Mouse (Mus musculus) MEL (cell line): ENCODE results near the gene Fndc7. TPM values are rescaled to one million over a fixed set of nuclear protein-coding genes. Genes with fewer than 3 reads are reported as not detected.

Experiments
- DNase-seq: peaks from one replicate; pipeline ENCODE4 v3.0.0; 2011; ENCODE audit warnings: low read depth, low spot score
- H3K27ac ChIP-seq: 2 replicates; pipeline ENCODE4 v1.5.1; 2012; ENCODE audit warnings: low read depth, mild to moderate bottlenecking, control low read depth, low read length, moderate library complexity; ENCODE audit not compliant: control insufficient read depth
- H3K27me3 ChIP-seq, 2 experiments: fragments of 150-350 bp in 1 of 2; sonication (generic) in 1 of 2; 2 replicates each; pipeline ENCODE4 v1.6.1; 2012; ENCODE audit warnings: low read length in 2 of 2, mild to moderate bottlenecking in 2 of 2, improper control_type of control experiment in 1 of 2, moderate library complexity in 1 of 2; ENCODE audit not compliant: insufficient read depth in 2 of 2, control insufficient read depth in 1 of 2
- H3K36me3 ChIP-seq, 2 experiments: 2 replicates each; pipeline ENCODE4 v1.6.1; 2012 to 2014; ENCODE audit warnings: low read length in 2 of 2, improper control_type of control experiment in 1 of 2, inconsistent platforms in 1 of 2, mild to moderate bottlenecking in 1 of 2; ENCODE audit not compliant: insufficient read depth in 2 of 2, control insufficient read depth in 1 of 2
- H3K4me1 ChIP-seq, 2 experiments: fragments of 150-350 bp in 1 of 2; sonication (generic) in 1 of 2; 2 replicates each; pipeline ENCODE4 v1.6.1; 2012; ENCODE audit warnings: low read length in 2 of 2, improper control_type of control experiment in 1 of 2, mild to moderate bottlenecking in 1 of 2; ENCODE audit not compliant: insufficient read depth in 2 of 2, control insufficient read depth in 1 of 2
- H3K4me3 ChIP-seq, 2 experiments: fragments of 150-350 bp in 1 of 2; sonication (generic) in 1 of 2; 2 replicates each; pipeline ENCODE4 v1.5.1; 2012; ENCODE audit warnings: low read depth in 2 of 2, low read length in 2 of 2, mild to moderate bottlenecking in 2 of 2, moderate library complexity in 2 of 2, control low read depth in 1 of 2, improper control_type of control experiment in 1 of 2; ENCODE audit not compliant: control insufficient read depth in 1 of 2, insufficient read depth in 1 of 2
- H3K79me2 ChIP-seq: 2 replicates; pipeline ENCODE4 v1.6.1; 2012; ENCODE audit warnings: mild to moderate bottlenecking, low read length, moderate library complexity; ENCODE audit not compliant: control insufficient read depth, poor library complexity, insufficient read depth
- H3K9ac ChIP-seq: 2 replicates; pipeline ENCODE4 v1.6.1; 2012; ENCODE audit warnings: low read depth, mild to moderate bottlenecking, control low read depth, low read length, moderate library complexity; ENCODE audit not compliant: control insufficient read depth, poor library complexity, severe bottlenecking
- H3K9me3 ChIP-seq: fragments of 150-350 bp; sonication (generic); replicated peaks from 2 replicates; pipeline ENCODE4 v1.6.1; 2012; ENCODE audit warnings: mild to moderate bottlenecking, low read length, improper control_type of control experiment, moderate library complexity; ENCODE audit not compliant: insufficient read depth
- BHLHE40 ChIP-seq: IDR thresholded peaks from 2 replicates; pipeline ENCODE4 v1.6.1; 2012; ENCODE audit warnings: low read depth, mild to moderate bottlenecking, inconsistent platforms, low read length, improper control_type of control experiment, borderline replicate concordance
- CHD1 ChIP-seq: IDR thresholded peaks from 2 replicates; pipeline ENCODE4 v1.6.1; 2012; ENCODE audit warnings: low read depth, mild to moderate bottlenecking, inconsistent platforms, low read length, improper control_type of control experiment
- CTCF ChIP-seq, 3 experiments: IDR thresholded peaks in 2 of 3; conservative IDR thresholded peaks in 1 of 3; 2 replicates each; pipeline ENCODE4 v1.5.1; 2011 to 2012; ENCODE audit warnings: low read length in 3 of 3, low read depth in 2 of 3, mild to moderate bottlenecking in 2 of 3, improper control_type of control experiment in 1 of 3, inconsistent platforms in 1 of 3, mixed read lengths in 1 of 3, moderate library complexity in 1 of 3; ENCODE audit not compliant: control insufficient read depth in 1 of 3, insufficient read depth in 1 of 3, poor library complexity in 1 of 3, severe bottlenecking in 1 of 3
- ELF1 ChIP-seq: IDR thresholded peaks from 2 replicates; pipeline ENCODE4 v1.6.1; 2014; ENCODE audit warnings: low read depth, mild to moderate bottlenecking, inconsistent platforms, low read length, improper control_type of control experiment, moderate library complexity
- EP300 ChIP-seq, 2 experiments: IDR thresholded peaks; 2 replicates each; pipeline ENCODE4 v1.6.1; 2011; ENCODE audit warnings: improper control_type of control experiment in 2 of 2, low read length in 2 of 2, low read depth in 1 of 2, mild to moderate bottlenecking in 1 of 2
- GATA1 ChIP-seq: IDR thresholded peaks from 2 replicates; pipeline ENCODE4 v1.6.1; 2011; ENCODE audit warnings: low read depth, low read length, improper control_type of control experiment
- HCFC1 ChIP-seq: IDR thresholded peaks from 2 replicates; pipeline ENCODE4 v1.6.1; 2012; ENCODE audit warnings: low read depth, mild to moderate bottlenecking, inconsistent platforms, low read length, improper control_type of control experiment, moderate library complexity
- MAFK ChIP-seq: IDR thresholded peaks from 2 replicates; pipeline ENCODE4 v1.6.1; 2011; ENCODE audit warnings: low read depth, mild to moderate bottlenecking, low read length, improper control_type of control experiment, borderline replicate concordance
- MAX ChIP-seq: IDR thresholded peaks from 2 replicates; pipeline ENCODE4 v1.6.1; 2011; ENCODE audit warnings: low read length, improper control_type of control experiment
- MEF2A ChIP-seq: IDR thresholded peaks from 2 replicates; pipeline ENCODE4 v1.6.1; 2014; ENCODE audit warnings: low read depth, mild to moderate bottlenecking, inconsistent platforms, low read length, improper control_type of control experiment; ENCODE audit not compliant: poor library complexity, insufficient replicate concordance, severe bottlenecking; ENCODE audit errors: extremely low read depth
- MXI1 ChIP-seq: IDR thresholded peaks from 2 replicates; pipeline ENCODE4 v1.6.1; 2011; ENCODE audit warnings: mild to moderate bottlenecking, low read depth, low read length, improper control_type of control experiment
- MYB ChIP-seq: IDR thresholded peaks from 2 replicates; pipeline ENCODE4 v1.6.1; 2011; ENCODE audit warnings: mild to moderate bottlenecking, low read depth, low read length, improper control_type of control experiment
- MYC ChIP-seq: IDR thresholded peaks from 2 replicates; pipeline ENCODE4 v1.6.1; 2011; ENCODE audit warnings: low read depth, mild to moderate bottlenecking, low read length, improper control_type of control experiment, moderate library complexity
- NELFE ChIP-seq: IDR thresholded peaks from 2 replicates; pipeline ENCODE4 v1.6.1; 2011; ENCODE audit warnings: low read depth, low read length, improper control_type of control experiment
- POLR2A ChIP-seq, 2 experiments: IDR thresholded peaks; 2 replicates each; pipeline ENCODE4 v1.6.1; 2011 to 2012; ENCODE audit warnings: low read length in 2 of 2, mild to moderate bottlenecking in 2 of 2, control low read depth in 1 of 2, improper control_type of control experiment in 1 of 2, low read depth in 1 of 2, moderate library complexity in 1 of 2; ENCODE audit not compliant: control insufficient read depth in 1 of 2, insufficient read depth in 1 of 2, poor library complexity in 1 of 2
- RAD21 ChIP-seq: IDR thresholded peaks from 2 replicates; pipeline ENCODE4 v1.6.1; 2011; ENCODE audit warnings: mild to moderate bottlenecking, low read depth, low read length, improper control_type of control experiment
- SIN3A ChIP-seq: IDR thresholded peaks from 2 replicates; pipeline ENCODE4 v1.6.1; 2012; ENCODE audit warnings: low read length, improper control_type of control experiment, inconsistent platforms
- SMC3 ChIP-seq: IDR thresholded peaks from 2 replicates; pipeline ENCODE4 v1.6.1; 2011; ENCODE audit warnings: low read depth, low read length, improper control_type of control experiment
- TCF12 ChIP-seq: IDR thresholded peaks from 2 replicates; pipeline ENCODE4 v1.6.1; 2014; ENCODE audit warnings: low read depth, mild to moderate bottlenecking, inconsistent platforms, low read length, improper control_type of control experiment, moderate library complexity
- USF1 ChIP-seq: IDR thresholded peaks from 2 replicates; pipeline ENCODE4 v1.6.1; 2014; ENCODE audit warnings: low read depth, mild to moderate bottlenecking, inconsistent platforms, low read length, improper control_type of control experiment, moderate library complexity
- ZNF384 ChIP-seq: IDR thresholded peaks from 2 replicates; pipeline ENCODE4 v1.6.1; 2012; ENCODE audit warnings: low read depth, mild to moderate bottlenecking, inconsistent platforms, low read length, improper control_type of control experiment
- polyA plus RNA-seq, 2 experiments: library from polyadenylated mRNA; stranded (reverse) in 1 of 2; unstranded in 1 of 2; fragments of >175 nt in 1 of 2; fragments of >200 nt in 1 of 2; gene quantifications; 2 replicates each; pipeline versions ENCODE4 v1.2.1 to v1.2.4; 2012; ENCODE audit warnings: low replicate concordance in 2 of 2, low read depth in 1 of 2; ENCODE audit not compliant: insufficient read length in 2 of 2, insufficient read depth in 1 of 2, missing spikeins in 1 of 2
- total RNA-seq: library from RNA; depleted of rRNA; stranded (reverse); fragments of 300-350 nt; gene quantifications from 2 replicates; pipeline ENCODE4 v1.2.3, GENCODE M21; 2012

Gene Fndc7
- total and polyA plus RNA-seq, 3 experiments, result 0.13 TPM; not detected in 2

- Histone ChIP-seq H3K79me2 (peaks cover 36% of the 10 kb centered on the region), H3K4me1 (peaks cover 3 to 8% of the 10 kb centered on the region in 2 experiments; a peak in 3 of 4 replicates), H3K9ac (peak overlapping the region; percentile 96), H3K9me3 (no peaks in the 10 kb centered on the region), H3K36me3 (peaks cover 24 to 38% of the 10 kb centered on the region in 2 experiments), H3K27ac (peak overlapping the region; percentile 90), H3K4me3 (peak overlapping the region; percentile 64 to 99), H3K27me3 (no peaks in the 10 kb centered on the region)
- peak; percentile 69 for TF ChIP-seq MAX
- TF ChIP-seq RAD21, result peak; percentile 3; the same call in 1 of the 2 replicates
- TF ChIP-seq MYB, result no peak
- no peak for TF ChIP-seq ZNF384
- TF ChIP-seq MYC, result peak; percentile 77; the same call in 1 of the 2 replicates
- peak; percentile 75 for TF ChIP-seq MXI1
- peak in 1 of 3 experiments; percentile 14; a peak in 2 of 6 replicates for TF ChIP-seq CTCF (IDR thresholded peaks at IDR 0.05 in 2 of 3, conservative IDR thresholded peaks at IDR 0.05 in 1 of 3; ENCODE audit: control insufficient read depth in 1 of 3, insufficient read depth in 1 of 3, low read depth in 2 of 3, low read length in 3 of 3, poor library complexity in 1 of 3, severe bottlenecking in 1 of 3)
- TF ChIP-seq MEF2A, result no peak
- peak; percentile 78 for DNase-seq
These were observed 21.3 kb upstream of the Fndc7 start for GRCm38 (mm10) chr3:108911081-108911547.

DNA sequence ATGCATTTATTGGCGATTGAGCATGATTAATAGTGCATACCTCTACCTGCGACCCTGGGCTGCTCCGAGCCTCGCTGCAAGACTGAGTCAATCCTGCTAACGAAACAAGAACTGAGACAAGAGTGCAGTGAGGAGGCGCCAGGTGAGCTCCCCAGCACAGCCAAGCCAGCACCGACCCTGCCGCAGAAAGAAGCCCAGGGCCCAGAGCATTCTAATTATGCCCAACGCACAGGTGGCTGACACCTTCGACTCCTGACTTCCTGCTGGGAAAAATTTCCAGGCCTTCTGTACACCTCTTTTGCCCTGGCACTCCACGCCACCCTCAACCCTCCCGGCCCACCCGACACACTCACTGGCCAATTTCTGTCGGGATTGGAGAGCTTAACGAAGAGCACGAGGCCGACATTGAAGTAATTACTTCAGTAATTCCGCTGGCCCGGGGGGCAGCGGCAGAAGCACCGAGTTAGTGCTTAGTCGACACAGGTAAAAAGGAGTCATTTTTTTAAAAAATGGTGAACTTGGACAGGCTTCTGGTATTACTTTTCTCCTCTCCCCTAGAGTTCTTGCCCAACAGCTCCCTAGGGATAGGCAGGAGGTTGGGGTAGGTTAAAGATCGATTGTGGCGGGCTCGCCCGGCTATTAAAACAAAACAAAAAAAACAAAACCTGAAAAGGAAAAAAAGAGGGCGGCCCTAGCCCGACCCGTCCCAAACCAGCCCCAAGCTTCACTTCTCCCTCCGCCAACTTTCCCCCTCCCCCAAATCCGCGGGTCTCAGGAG is 20.7 kb upstream of the Fndc7 start:
- TF ChIP-seq NELFE (no peak), POLR2A (IDR thresholded peaks at IDR 0.05; ENCODE audit: control insufficient read depth in 1 of 2, insufficient read depth in 1 of 2, low read depth in 1 of 2, low read length in 2 of 2, poor library complexity in 1 of 2) (no peak), MYC (no peak), CHD1 (no peak; the same call in none of the 2 replicates), MXI1 (peak; percentile 8; the same call in 1 of the 2 replicates), ELF1 (no peak)
- Histone ChIP-seq H3K79me2 (peaks cover 36% of the 10 kb centered on the region), H3K36me3 (peaks cover 24 to 43% of the 10 kb centered on the region in 2 experiments), H3K9me3 (no peaks in the 10 kb centered on the region), H3K4me3 (peak overlapping the region; percentile 64 to 99), H3K9ac (peak overlapping the region; percentile 96), H3K4me1 (peaks cover 3 to 7% of the 10 kb centered on the region in 2 experiments; a peak in 3 of 4 replicates), H3K27ac (peak overlapping the region; percentile 90), H3K27me3 (no peaks in the 10 kb centered on the region)
- no peak for DNase-seq

DNA sequence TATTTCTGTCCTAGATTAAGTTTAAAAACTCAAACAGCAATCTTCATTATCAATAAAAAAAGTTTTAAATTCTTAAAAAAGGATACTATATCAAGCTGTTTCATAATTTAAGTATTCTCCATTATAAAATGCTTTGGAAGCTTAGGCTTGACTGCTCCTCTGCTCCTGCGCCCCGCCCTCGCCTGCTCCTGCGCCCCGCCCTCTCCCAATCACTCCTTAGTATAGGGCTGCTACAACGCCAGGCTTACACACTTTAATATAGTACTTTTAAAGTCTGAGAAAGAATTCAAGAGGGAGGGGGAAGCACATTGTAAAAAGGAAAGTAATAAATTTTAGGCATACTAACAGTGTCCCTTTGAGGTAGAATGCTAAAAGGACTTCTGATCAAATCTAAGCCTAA is 13.1 kb upstream of the Fndc7 start:
- Histone ChIP-seq H3K9ac (no peak overlapping the region), H3K4me1 (no peaks in the 10 kb centered on the region), H3K9me3 (no peaks in the 10 kb centered on the region), H3K36me3 (peaks cover 13 to 36% of the 10 kb centered on the region in 2 experiments), H3K79me2 (peaks cover 3% of the 10 kb centered on the region), H3K4me3 (no peak overlapping the region), H3K27me3 (no peaks in the 10 kb centered on the region), H3K27ac (no peak overlapping the region)
- DNase-seq, result no peak
- no peak for TF ChIP-seq TCF12
- no peak for TF ChIP-seq HCFC1
- no peak for TF ChIP-seq RAD21
- no peak for TF ChIP-seq SIN3A
- TF ChIP-seq GATA1, result no peak
- TF ChIP-seq MAFK, result no peak
- TF ChIP-seq USF1, result no peak
- no peak for TF ChIP-seq EP300 (IDR thresholded peaks at IDR 0.05; ENCODE audit: low read depth in 1 of 2, low read length in 2 of 2)
- TF ChIP-seq BHLHE40, result no peak
- TF ChIP-seq CHD1, result no peak
- no peak for TF ChIP-seq MYB
- no peak for TF ChIP-seq MEF2A
- TF ChIP-seq SMC3, result no peak
- no peak for TF ChIP-seq POLR2A (IDR thresholded peaks at IDR 0.05; ENCODE audit: control insufficient read depth in 1 of 2, insufficient read depth in 1 of 2, low read depth in 1 of 2, low read length in 2 of 2, poor library complexity in 1 of 2)
- TF ChIP-seq NELFE, result no peak
